Mouse (Mus musculus) lung, postnatal 36 days (tissue): ENCODE measurements around the gene Shq1.

Experiments used
- DNase-seq: peaks from one replicate; pipeline ENCODE4 v3.0.0; 2022; ENCODE audit warnings: mixed read lengths

The Shq1 gene

DNA sequence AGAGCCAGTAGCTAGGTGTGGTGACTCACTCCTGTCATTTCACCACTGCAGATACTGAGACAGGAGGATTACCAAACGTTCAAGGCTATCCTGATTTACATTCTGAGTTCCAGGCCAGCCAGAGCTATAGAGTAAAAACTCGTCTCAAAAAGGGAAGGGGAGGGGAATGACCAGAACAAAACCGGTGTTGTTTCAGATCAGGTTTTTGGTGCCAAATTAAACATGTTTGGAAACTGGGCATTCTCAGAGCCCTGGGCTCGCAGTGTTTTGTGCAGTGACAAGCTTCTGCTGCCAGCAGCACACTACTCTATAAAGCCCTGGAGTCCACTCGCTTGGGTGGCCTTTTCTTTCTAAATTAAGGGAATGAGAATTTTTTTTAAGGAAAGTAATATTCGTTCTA is 8.7 kb downstream of the Shq1 start:
- DNase-seq, result no peak

DNA sequence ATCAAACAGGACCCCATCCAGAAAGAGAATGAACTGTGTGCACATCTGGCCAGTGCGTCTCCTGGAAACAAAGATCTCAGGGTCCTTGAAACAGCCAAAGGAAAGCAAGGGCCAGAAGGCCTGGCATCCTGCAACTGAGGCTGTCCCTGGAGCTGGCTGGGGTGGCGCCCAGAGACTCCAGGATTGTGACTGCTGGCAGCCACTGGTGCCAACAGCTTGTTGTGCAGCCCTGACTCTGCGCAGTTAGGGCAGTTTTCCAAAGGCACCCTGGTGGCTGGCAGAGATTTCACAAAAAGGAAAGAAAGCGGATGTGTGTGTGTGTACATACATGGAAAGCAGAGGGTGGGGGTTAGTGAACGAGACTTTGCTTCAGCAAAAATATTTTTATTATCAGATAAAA is 10.6 kb downstream of the Shq1 start:
- peak; percentile 53 for DNase-seq

DNA sequence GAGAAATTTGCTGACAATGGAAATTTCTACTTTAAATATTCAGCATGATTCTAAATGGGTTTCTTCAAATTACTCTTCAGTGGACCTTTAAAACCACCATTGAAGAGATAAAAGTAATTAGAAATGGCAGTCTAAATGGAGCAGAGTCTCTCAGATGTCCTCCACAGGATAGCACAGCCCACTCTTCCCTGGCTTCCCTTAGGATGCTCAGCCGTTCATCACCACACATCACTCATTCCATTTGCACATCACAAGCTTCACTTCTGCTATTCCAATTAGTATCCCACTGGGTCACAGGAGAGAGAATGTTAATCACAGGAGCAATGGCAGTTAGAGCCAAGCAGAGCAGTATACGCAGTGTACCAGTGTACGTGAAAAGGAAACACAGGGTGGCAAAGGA is 18.4 kb downstream of the Shq1 start:
- DNase-seq, result no peak

DNA sequence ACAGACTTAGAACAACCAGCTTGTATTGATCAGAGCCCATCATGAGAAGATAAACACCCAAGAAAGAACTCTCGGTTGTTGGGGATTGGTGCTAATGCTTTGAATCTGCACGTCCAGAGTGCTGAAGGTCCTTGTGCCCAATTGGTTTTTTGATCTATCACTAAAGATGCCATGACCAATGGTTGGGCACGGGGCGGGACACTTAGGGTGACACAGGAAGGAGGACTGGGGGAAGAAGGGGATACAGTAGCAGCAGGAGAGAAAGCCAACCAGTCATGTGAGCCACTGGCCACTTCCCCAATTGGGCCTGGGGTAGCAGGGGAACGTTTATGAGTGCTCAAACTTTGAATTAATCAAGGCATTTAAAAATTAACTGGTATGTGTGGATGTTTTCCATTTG is 23.8 kb downstream of the Shq1 start:
- DNase-seq, result peak; percentile 11

DNA sequence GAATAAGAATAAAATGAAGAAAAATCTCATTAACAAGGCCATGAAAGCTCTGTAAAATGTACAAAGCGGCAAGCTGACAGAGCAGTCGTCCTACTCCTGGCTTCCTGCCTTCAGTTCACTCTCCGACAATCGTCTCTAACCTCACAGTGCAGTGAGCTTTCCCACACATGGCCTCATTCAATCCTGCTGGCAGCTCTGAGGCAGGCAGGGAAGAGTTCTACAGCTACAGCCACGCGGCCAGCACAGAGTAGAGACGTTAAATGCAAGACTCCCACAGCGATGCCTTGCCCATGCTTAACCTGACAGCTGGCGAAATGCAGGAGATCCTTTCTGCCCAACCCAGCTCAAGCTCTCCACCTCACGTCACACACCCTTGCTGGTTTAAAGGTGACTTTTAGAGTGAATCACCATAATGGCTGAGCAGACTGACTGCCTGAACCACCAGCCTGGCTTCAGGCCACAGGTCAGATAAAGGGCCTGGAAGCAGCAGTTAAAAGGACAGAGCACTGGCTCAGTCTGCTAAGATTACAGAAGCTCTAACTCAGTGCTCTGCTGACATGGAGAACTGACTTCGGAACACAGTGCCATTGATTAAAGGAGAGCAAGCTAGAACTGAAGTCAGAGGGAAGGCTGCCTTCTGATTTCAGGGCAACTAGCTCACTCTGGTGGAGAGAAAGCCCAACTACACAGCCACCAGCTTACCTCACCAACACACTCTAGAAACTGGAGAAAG is 25.3 kb downstream of the Shq1 start:
- DNase-seq, result peak; percentile 37

DNA sequence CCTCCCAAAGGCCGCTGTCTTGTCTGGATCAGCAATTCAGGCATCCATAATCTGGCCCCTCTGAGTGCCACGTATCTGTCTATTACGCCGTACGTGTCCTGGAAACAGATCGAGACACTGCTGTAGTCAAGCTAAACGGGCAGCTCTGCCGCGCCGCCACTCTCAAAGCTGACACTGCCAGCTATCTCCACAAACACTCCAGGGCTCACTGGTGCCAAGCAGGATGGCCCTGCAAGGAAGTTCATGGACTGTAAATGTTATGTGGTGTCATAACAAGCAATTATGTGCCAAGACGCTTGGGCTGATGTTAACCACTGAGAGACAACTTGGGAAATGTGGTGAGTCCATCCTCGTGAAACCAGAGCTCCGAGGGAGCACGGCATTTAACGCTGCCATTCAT is 26.3 kb downstream of the Shq1 start:
- no peak for DNase-seq

DNA sequence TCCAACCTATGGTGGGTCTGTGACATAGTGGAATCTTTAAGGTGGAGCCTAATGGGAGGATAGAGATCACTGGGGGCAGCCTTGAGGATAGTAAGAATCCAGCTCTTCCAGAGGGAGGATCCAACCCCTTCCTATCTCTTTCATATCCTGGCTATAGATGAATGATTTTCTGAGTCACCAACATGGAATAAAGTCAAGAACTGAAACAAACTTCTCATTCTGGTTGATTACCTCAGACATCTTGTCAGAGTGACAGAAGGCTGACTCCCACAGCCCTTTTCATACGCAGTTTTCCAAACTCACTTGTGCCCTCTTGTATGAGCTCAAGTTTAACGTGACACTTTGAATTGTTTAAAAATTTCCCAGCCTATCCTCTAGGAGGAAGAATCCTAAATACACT is 28.2 kb downstream of the Shq1 start:
- no peak for DNase-seq

DNA sequence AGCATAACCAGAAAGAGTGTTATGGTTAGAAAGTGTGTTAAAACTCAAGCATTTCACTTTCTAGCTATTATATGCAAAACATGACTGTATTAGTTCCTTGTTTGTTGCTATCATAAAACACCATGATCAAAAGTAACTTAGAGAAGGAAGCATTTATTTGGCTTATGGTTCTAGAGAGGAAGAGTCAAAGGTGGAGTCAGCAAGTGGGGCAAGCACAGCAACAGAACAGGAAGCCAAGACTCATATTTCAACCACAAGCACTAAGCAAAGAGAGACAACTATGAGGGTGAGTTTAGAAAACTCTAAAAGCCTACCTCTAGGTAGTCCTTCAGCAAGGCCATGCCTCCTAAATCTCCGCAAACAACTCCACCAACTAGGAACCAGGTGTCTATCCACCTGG is 30.4 kb downstream of the Shq1 start:
- DNase-seq, result no peak

DNA sequence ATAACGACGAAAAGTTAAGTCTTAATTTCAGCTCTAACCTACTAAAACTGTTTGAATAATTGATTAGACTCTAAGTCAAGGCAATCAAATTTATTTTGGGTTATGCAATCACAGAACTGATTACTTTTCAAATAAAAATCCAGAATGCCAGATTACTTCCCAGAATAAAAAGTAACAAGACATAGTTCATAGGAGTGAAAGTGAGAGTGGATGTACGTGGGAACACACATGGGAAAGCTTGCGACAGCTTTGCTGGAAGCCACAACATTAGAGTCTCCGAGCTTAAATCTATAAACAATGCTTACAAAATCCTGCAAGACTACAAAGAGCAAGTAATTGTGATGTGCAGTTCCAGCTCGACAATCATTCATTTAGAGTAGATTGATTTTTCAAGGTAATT is 41.9 kb downstream of the Shq1 start:
- no peak for DNase-seq

DNA sequence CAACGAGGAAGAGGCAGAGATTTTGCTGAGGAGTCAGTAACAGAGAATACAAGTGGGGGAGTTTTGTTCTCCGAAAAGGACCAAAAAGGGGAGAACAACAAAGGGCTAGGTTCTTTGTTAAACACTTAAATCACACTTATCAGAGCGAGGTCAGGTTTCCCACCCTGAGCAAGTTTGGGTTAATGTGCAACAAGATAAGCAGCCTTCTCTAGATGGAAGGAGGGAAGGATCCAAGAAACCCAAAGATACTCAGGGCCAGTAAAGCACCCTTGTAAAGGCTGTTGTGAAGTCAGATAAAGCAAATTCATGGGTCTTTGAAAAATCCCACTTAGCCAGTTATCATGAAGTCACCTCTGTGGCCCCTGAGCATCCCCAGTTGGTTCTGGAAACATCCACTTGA is 42.7 kb downstream of the Shq1 start:
- no peak for DNase-seq

DNA sequence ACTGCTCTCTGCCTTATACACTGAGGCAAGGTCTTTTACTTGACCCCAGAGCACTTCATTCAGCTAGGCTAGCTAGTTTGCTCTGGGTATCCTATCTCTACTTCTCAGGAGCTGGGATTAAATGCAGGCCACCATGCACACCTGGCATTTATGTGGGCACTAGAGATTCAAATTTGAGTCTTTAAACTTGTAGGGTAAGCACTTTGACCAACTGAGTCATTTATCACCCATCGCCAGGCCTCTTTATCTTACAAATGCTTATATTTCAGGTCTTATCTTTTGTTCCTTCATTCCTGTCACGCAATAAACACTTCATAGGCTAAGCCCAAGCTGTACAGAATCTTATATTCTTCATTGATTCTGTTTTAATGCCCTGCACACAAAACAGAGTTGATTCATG is 47.0 kb downstream of the Shq1 start:
- DNase-seq, result no peak

DNA sequence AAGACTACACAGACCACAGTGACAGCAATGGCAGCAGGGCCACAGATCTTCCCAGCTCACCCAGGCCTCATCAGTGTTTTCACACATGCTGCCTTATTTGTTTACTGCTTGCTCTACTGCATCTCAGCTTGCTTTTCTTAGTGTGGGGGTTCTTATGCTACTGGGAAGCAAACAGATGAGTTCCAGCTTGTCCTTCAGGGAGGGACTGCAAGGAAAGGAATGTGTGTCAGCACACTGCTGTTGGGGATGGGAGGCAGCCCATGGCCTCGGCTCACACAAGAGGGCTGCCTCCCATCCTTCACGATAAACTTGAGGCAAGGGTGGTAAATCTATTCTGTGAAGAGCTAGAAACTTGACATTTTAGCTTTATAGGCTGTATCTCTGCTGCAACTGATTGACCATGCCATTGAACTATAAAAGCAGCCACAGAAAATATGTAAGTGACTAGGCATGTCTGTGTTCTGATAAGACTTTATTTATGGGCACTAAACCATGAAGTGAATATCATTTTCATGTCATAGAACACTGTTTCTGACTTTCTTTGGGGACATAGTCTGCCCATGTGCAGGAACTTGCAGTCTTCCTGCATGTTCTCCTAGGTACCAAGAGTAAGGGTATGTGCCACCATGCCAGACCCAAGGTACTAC is 48.0 kb downstream of the Shq1 start:
- no peak for DNase-seq

DNA sequence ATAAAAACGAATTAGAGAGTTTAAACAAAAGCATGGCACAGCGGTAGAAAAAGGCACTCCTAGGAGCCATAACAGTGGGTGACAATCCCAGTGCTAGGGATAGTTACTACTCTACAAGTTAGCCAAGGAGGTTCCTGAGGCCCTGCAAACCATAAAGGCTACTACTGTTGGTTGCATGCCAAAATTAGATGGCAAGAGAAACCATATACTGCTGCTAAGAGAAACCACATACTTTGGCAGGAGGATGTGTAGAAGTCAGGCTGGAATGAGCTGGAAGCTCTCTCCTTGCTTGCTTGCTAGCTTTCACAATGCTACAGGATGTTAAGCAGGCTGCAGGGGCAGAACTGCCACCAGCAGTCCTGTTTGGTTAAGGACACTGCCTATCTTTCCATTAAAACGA is 50.5 kb downstream of the Shq1 start:
- no peak for DNase-seq

DNA sequence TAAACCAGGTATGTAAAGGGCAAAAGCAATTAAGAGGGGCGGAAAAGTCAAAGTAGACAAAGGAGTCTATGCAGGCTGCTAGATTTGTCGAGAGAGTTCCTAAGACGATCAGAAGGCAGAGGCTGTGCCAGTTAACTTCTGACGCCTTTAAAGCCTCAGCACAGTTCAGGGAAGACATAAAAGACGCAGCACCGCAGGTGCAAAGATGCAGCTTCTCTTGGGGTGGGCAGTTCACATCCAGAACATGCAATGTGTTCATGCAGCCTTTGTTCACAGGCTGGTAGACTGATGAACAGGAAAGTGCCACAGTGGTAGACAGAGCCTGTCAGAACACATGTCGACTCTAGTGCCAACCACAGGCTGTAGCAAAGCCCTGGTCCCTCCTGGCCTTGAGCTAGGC is 51.6 kb downstream of the Shq1 start:
- DNase-seq, result no peak

DNA sequence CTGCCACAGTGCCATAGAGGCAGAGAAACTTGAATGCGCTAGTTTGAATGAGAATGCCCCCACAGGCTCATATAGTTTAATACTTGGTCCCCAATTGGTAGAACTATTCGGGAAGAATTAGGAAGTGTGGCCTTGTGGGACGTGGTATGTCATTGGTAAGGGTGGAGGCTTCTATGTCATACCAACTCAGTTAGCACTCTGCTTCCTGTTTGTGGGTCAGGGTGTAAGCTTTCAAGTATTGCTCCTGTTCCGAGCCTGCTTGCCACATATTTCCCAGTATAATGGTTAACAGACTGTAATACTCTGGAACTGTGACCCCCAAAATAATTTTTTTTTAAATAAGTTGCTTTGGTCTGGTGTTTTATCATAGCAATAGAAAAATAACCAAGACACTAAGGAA is 54.8 kb downstream of the Shq1 start:
- DNase-seq, result peak; percentile 19

DNA sequence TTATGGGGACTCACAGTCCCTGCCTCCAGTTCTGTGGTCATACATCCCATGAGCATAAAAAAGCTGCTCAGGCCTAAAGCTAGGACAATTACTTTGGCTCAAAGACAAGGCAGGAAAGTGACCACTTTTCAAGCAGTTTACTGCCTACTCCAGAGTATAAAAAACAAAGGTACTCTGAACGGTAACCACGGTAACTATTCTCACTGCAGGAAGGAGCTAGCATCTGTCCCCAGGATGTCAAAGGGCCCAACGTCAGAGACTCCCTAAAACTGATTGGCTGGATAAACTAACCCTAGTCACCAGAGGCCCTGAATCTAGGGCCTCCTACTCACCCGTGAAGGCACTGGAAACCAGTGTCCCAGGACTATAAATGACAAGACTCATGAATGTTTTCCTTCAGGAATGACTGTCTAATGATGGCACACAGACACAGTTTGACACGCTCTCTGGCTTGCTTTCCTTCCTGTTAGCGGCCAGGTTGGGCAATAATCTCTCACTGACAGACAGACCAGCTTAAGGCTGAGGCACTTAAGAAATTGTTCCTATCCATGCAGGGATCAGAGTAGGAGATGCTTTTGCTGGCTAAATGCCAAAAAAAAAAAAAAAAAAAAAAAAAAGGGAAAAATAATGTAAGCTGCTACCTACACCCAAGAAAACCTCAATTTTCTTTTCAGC is 57.2 kb downstream of the Shq1 start:
- peak; percentile 36 for DNase-seq

DNA sequence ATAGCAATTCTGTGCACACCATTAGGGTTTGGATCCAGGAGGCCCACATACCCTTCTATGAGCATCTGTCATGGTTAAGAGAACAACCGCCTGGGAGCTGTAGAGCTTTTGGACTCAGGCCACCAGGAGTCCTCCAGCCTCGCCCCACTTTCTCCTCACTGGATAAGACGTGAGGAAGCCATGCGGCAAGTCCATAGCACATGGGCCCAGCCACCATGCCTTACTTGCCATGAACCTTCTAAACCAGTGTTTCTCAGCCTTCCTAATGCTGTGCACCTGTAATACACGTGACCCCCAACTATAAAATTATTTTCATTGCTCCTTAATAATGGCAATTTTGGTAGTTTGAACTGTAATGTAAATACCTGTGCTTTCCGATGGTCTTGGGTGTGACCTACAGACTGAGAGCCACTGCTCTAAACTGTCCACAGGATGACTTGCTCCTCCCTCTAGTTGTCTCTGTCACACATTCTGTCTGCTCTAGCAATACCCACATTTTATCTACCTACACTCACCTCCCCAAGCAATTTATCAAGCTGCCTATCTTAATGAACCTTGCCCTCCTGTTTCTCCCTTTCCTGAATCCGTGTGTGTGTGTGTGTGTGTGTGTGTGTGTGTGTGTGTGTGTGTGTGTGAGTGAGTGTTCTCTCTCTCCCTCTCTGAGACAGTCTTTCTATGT is 59.9 kb downstream of the Shq1 start:
- no peak for DNase-seq

DNA sequence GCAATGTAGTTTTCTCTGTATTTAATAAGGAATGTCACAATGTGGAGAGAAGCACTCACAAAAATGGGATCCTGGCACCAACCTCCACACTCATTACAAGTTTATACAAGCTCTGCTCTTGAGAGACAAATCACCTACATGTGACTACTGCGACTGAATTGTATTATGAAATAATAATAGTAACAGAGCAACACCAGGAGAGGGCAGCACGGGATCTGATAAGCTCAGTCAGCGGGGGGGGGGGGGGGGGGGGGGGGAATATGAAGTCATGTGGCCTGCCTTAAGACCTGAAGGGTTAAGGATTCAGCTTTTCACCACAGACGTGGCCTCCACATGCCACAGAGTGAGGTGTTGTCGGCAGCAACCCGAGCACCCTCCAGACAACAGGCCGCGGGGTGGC is 60.8 kb downstream of the Shq1 start:
- peak; percentile 54 for DNase-seq

DNA sequence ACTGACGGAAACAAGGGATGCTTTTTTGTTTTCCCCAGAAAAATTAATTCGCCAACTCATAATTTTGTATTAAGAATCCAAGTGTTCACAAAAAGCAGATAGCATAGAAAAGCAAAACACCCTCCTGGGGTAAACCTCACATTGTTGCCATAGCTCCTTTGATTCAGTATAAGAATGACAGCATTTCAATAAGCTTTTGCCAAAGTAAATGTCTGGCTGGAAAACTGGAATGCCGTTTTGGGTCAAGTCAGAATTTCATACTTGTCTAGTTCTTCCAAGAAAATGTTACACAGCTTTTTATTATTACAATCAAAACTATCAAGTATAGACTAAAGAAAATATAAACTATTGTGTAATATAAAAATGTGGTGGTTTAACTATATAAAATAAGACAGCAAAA is 61.7 kb downstream of the Shq1 start:
- no peak for DNase-seq

DNA sequence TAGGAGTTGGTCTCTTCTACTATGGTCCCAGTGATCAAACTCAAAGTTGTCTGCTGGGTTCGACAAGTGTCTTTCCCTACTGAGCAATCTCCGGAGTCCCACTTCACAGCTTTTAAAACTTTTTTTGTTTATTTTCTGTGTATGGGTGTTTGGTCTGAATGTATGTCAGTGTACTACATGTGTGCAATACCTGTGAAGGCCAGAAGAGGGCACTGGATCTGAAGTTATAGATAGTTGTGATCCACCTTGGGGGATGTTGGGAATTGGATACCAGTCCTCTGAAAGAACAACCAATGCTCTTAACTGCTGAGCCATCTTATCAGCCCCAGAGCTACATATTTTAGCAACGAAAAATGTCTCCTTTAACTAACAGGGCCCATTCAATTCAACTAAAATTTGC is 62.5 kb downstream of the Shq1 start:
- DNase-seq, result peak; percentile 52

DNA sequence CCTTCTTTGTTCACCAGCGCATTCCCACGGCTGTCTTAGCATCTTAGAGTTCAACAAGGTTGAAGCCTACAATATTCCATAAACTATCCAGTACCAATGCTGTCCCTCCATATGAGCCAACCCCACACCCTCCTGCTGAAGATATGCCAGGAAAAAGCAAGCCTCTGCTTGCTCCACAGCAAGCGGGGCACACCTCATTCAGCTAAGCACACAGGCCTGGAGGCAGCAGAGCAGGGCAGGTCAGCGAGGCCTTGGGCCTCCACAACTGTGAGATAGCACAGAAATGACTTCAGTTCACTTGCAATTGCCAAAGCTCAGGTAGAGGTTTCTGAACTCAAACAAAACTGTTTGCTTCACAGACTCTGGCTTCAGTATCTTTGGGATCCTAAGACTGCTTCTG is 64.2 kb downstream of the Shq1 start:
- DNase-seq, result no peak

DNA sequence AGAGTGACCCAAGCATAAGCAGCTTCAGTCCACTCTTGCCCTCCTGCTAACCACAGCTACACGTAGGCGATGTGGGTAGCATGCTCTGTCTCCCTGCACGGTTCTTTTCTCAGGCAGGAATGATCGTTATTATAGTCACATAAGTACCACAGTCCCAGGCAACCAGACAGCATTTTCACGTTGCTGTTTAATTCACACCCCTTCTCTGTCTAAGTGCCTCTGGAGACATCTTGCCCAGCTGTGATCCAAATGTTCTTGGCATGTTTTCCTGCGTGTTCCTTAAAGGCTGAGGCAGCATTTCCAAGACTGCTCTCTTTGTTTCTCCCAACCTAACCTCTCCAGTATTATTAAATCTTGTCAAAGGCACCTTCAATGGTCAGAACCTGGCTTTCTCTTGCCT is 67.3 kb downstream of the Shq1 start:
- no peak for DNase-seq

DNA sequence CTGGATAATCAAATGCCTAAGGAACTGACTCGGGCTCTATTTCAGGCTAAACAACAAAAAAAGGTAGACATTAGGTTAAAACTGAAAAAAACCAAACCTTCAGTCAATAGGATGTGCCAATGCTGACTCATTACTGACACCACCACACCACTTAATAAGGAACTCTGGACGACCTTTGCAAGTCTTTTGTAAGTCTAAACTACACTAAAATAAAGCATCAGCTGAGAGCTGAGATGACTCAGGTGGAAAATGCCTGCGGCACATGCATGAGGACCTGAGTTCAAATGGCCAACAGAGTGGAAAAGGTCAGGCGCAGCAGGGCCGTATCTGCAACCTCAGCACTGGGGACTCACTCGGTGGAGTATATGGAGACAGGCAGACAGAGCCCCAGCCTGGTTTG is 69.3 kb downstream of the Shq1 start:
- DNase-seq, result no peak

DNA sequence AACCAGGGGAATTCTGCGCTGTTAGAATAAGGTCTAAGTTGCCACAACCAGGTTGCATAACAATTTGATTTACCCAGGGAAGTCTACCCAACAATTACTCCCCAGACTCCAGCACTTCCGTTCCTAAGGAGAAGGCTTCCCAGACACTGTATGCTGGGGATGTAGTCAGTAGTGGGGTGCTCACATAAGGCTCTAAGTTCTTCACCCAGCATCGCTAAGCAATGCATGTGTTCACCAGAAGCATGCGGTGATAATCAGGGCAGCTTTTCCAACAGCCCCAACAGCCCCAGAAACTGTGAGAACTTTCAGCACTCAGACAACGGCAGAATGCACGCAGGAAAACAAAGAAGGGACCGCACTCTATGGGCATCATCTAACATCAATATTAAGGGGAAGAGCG is 77.1 kb downstream of the Shq1 start:
- DNase-seq, result no peak
